Mouse (Mus musculus): ENCODE results near the gene E430018J23Rik. TPM values are rescaled to one million over a fixed set of nuclear protein-coding genes. Genes with fewer than 3 reads are reported as not detected.

E430018J23Rik gene
- polyA plus RNA-seq, 1 experiment from 2014 or later: 6.5 TPM

DNA sequence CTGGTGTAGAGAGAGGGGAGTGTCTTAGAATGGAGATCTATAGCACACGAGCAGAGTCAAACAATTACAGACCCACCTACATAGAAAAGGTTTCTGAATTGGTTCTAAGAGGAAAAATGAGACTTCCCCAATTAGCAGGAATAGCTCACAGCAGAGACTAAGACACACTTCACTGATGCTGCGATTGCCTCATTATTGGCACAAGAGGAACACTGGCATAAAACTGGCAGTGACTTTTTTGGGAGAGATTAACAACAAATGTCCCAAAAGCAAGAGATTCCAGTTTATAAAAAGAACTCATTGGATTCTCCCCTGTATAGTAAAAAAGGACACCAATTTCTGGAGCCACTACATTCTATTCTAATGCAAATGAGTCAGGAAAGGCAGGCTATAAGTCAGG, 35.6 kb downstream of the E430018J23Rik start:
- no peak overlapping the region for H3K9ac ChIP-seq (ENCODE audit: low read depth, low read length)
- no peak overlapping the region for H3K4me3 ChIP-seq (replicated peaks; ENCODE audit: low read depth, low read length)
- no peaks in the 10 kb centered on the region for H3K9me3 ChIP-seq (replicated peaks; ENCODE audit: low read length)
- WGBS: 63% methylated on average over 2 of the region's 2 CpGs
- ATAC-seq (replicated peaks; ENCODE audit: low FRiP score, low read depth) (no peak), DNase-seq (ENCODE audit: low spot score) (no peak)
- H3K27me3 ChIP-seq (ENCODE audit: insufficient read depth, low read length): no peaks in the 10 kb centered on the region
- H3K27ac ChIP-seq: no peak overlapping the region
- no peaks in the 10 kb centered on the region for H3K4me1 ChIP-seq (replicated peaks; ENCODE audit: insufficient read depth, low read length)
- H3K4me2 ChIP-seq (ENCODE audit: low read length): no peak overlapping the region
- TF ChIP-seq CTCF (IDR thresholded peaks at IDR 0.05; ENCODE audit: low read depth): no peak
- H3K36me3 ChIP-seq (ENCODE audit: insufficient read depth, low read length): no peaks in the 10 kb centered on the region

DNA sequence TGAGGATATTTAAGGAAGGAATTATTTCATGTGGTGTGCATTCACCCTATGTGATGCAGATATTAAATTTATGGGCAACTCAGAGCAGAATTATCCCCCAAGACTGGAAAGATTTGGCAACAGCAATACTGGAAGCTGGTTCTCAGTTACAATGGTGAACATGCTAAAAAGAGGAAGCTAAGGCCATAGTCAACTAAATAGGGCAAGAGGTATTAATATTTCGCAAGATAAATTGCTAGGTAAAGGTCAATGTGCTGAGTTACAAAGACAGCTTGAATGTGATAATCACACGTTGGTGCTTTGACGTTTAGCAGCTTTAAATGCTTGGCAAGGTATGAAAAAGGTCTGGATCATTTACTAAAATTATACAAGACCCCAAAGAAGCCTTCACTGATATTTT, 37.6 kb downstream of the E430018J23Rik start:
- Histone ChIP-seq H3K4me2 (ENCODE audit: low read length) (no peak overlapping the region), H3K4me1 (replicated peaks; ENCODE audit: insufficient read depth, low read length) (no peaks in the 10 kb centered on the region), H3K9me3 (replicated peaks; ENCODE audit: low read length) (no peaks in the 10 kb centered on the region), H3K9ac (ENCODE audit: low read depth, low read length) (no peak overlapping the region), H3K36me3 (ENCODE audit: insufficient read depth, low read length) (no peaks in the 10 kb centered on the region), H3K27ac (no peak overlapping the region), H3K27me3 (ENCODE audit: insufficient read depth, low read length) (no peaks in the 10 kb centered on the region), H3K4me3 (replicated peaks; ENCODE audit: low read depth, low read length) (no peak overlapping the region)
- TF ChIP-seq CTCF (IDR thresholded peaks at IDR 0.05; ENCODE audit: low read depth): no peak
- ATAC-seq (replicated peaks; ENCODE audit: low FRiP score, low read depth) (no peak), DNase-seq (ENCODE audit: low spot score) (no peak)
- 69% methylated on average over 3 of the region's 3 CpGs for WGBS

DNA sequence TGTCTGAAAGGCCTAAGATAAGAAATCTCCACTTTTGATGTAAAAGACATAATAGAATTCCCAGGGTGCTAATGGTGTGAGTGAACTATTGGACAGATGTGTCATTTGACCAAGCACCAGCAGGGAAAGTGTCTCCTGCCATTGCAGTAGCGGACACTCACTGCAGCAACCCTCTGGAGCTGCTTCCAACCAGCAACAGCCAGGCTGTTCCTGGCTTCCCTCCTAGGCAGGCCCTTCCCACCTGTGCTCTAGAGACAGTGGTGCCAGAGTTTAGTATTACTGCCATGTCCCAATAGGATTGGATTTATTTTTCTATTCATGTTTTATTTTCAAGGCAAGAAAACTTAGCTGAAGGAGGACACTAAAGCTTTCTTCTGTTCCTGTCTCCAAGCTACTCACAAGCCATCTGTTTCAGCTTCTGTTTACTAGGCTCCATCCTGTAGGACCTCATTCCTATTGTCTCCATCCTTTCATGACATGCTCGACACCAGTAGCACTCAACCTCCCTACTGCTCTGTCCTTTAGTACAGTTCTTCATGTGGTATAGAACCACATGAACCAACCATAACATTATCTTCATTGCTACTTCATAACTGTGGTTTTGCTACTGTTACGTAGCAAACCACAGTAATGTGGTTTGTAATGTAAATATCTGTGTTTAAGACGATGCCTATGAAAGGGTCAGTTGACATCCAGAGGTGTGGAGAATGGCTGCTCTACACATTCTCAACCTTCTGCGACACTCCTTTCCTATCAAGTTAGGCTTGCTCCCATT, 42.0 kb downstream of the E430018J23Rik start:
- Histone ChIP-seq H3K27ac (no peak overlapping the region), H3K27me3 (ENCODE audit: insufficient read depth, low read length) (no peaks in the 10 kb centered on the region), H3K4me1 (replicated peaks; ENCODE audit: insufficient read depth, low read length) (no peaks in the 10 kb centered on the region), H3K9me3 (replicated peaks; ENCODE audit: low read length) (no peaks in the 10 kb centered on the region), H3K36me3 (ENCODE audit: insufficient read depth, low read length) (no peaks in the 10 kb centered on the region), H3K9ac (ENCODE audit: low read depth, low read length) (no peak overlapping the region), H3K4me2 (ENCODE audit: low read length) (no peak overlapping the region), H3K4me3 (replicated peaks; ENCODE audit: low read depth, low read length) (no peak overlapping the region)
- 88% methylated on average over 5 of the region's 5 CpGs for WGBS
- no peak for TF ChIP-seq CTCF (IDR thresholded peaks at IDR 0.05; ENCODE audit: low read depth)
- ATAC-seq (replicated peaks; ENCODE audit: low FRiP score, low read depth) (no peak), DNase-seq (ENCODE audit: low spot score) (no peak)

DNA sequence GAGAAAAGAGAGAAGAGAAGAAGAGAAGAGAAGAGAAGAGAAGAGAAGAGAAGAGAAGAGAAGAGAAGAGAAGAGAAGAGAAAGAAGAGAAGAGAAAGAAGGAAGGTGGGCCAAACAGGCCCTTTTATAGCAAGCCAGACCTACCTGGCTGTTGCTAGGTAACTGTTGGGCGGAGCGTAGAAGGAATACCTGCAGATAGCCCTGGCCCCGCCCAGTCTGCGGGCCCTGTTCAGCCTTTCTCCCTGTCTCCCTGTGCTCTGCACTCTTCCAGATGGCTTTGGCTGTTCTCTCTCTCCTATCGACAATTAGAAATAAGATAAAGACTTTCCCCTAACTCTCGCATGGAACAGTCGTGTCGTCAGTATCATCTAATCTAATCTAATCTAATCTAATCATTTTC, 46.8 kb downstream of the E430018J23Rik start:
- H3K9me3 ChIP-seq (replicated peaks; ENCODE audit: low read length): no peaks in the 10 kb centered on the region
- ATAC-seq (replicated peaks; ENCODE audit: low FRiP score, low read depth) (no peak), DNase-seq (ENCODE audit: low spot score) (peak; percentile 37)
- H3K4me1 ChIP-seq (replicated peaks; ENCODE audit: insufficient read depth, low read length): peaks cover 9% of the 10 kb centered on the region
- H3K27ac ChIP-seq: peak overlapping the region; percentile 98
- peak overlapping the region; percentile 87 for H3K4me2 ChIP-seq (ENCODE audit: low read length)
- 18% methylated on average over 8 of the region's 8 CpGs for WGBS
- TF ChIP-seq CTCF (IDR thresholded peaks at IDR 0.05; ENCODE audit: low read depth): no peak
- H3K36me3 ChIP-seq (ENCODE audit: insufficient read depth, low read length): 0 out of 2 replicates have a peak, but pooled peaks cover 7% of the 10 kb centered on the region
- H3K27me3 ChIP-seq (ENCODE audit: insufficient read depth, low read length): no peaks in the 10 kb centered on the region
- peak overlapping the region; percentile 86; the same call in 1 of the 2 replicates for H3K9ac ChIP-seq (ENCODE audit: low read depth, low read length)
- H3K4me3 ChIP-seq (replicated peaks; ENCODE audit: low read depth, low read length): peak overlapping the region; percentile 86; the same call in 1 of the 2 replicates

DNA sequence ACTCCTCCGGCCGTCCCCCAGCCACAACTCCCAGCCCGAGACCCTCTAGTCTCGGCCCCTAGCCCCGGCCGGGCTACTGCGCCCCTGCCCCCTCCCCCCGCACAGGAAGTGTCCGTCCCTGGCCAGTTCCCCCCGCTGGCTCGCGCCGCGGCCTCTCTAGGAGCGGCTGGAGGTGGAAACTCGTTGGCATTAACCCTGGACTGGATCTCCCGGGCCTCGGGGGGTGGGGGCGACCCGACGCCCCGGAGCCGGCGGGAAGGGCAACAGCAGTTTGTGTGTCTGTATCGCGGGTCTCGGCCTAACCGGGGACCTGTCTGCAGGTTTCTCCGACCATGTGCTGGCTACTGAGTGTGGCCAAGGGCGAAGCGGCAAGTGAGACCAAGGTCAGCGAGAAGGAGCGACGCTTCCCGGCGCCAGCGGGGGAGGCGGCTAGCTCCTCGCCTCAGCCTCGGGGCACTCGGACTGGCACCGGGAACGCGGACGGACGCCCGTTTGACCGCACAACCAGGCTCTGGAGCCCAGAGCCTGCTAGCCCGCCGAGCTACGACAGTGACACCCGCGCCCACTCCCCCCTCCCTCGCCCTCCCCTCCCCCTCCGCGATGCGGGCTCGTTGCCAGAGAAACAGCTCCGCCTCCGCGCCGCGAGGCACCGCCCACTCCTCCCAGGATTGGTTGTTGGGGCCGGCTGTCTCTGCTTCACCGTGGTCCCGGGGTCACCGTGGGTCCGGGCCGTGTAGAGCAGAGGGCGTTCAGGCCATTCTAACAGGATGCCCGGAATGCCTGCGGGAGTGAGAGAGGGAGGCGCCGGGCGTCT, 47.7 kb downstream of the E430018J23Rik start, which contains the start of gene Zfp768:
Gene Zfp768 (minus strand): TSS at position 78 of the 814 bp plus-strand sequence.
- Histone ChIP-seq H3K9ac (ENCODE audit: low read depth, low read length) (peak within 1 kb of the TSS; percentile 86), H3K27ac (peak within 1 kb of the TSS; percentile 98), H3K27me3 (ENCODE audit: insufficient read depth, low read length) (no peaks in the 10 kb centered on the region), H3K36me3 (ENCODE audit: insufficient read depth, low read length) (0 out of 2 replicates have a peak, but pooled peaks cover 7% of the 10 kb centered on the region), H3K4me1 (replicated peaks; ENCODE audit: insufficient read depth, low read length) (peaks cover 9% of the 10 kb centered on the region), H3K4me3 (replicated peaks; ENCODE audit: low read depth, low read length) (peak within 1 kb of the TSS; percentile 86), H3K4me2 (ENCODE audit: low read length) (peak within 1 kb of the TSS; percentile 87), H3K9me3 (replicated peaks; ENCODE audit: low read length) (no peaks in the 10 kb centered on the region)
- no peak for TF ChIP-seq CTCF (IDR thresholded peaks at IDR 0.05; ENCODE audit: low read depth)
- DNase-seq (ENCODE audit: low spot score) (peak; percentile 94), ATAC-seq (replicated peaks; ENCODE audit: low FRiP score, low read depth) (peak; percentile 90)
- under 1% methylated on average over 61 of the region's 76 CpGs for WGBS

DNA sequence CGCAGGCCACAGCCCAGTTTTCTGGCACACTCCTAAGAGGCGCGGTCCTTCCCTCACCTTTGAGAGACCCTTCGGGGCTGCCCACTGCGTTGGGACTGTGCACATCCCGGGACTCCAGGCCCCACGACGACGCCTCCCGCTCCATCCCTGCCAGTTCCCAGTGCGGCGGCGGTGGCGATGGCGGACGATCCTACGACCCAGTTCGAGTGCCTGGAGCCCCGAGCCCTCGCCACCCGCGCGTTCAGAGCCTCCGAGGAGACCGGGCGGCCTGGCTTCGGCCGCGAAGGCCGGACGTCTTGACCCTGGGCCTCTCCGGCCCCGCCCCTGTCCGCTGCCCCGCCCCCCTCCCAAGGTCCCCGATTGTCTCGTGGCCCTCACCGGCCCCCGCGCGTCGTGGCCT, 48.3 kb downstream of the E430018J23Rik start:
- no peaks in the 10 kb centered on the region for H3K27me3 ChIP-seq (ENCODE audit: insufficient read depth, low read length)
- peak overlapping the region; percentile 86 for H3K9ac ChIP-seq (ENCODE audit: low read depth, low read length)
- 0 out of 2 replicates have a peak, but pooled peaks cover 7% of the 10 kb centered on the region for H3K36me3 ChIP-seq (ENCODE audit: insufficient read depth, low read length)
- under 1% methylated on average over 42 of the region's 42 CpGs for WGBS
- H3K4me1 ChIP-seq (replicated peaks; ENCODE audit: insufficient read depth, low read length): peaks cover 9% of the 10 kb centered on the region
- peak overlapping the region; percentile 86 for H3K4me3 ChIP-seq (replicated peaks; ENCODE audit: low read depth, low read length)
- peak; percentile 64 for DNase-seq (ENCODE audit: low spot score)
- ATAC-seq (replicated peaks; ENCODE audit: low FRiP score, low read depth): peak; percentile 60
- TF ChIP-seq CTCF (IDR thresholded peaks at IDR 0.05; ENCODE audit: low read depth): no peak
- H3K27ac ChIP-seq: peak overlapping the region; percentile 98
- H3K9me3 ChIP-seq (replicated peaks; ENCODE audit: low read length): no peaks in the 10 kb centered on the region
- H3K4me2 ChIP-seq (ENCODE audit: low read length): peak overlapping the region; percentile 87
